Mouse (Mus musculus): Measurements from ENCODE around the gene Dchs1.
"Not testable (repeated sequence)": the region's sequence is repeated elsewhere in the genome, so short reads cannot be mapped to it uniquely, and the experiment has no call there.

The Dchs1 gene

DNA sequence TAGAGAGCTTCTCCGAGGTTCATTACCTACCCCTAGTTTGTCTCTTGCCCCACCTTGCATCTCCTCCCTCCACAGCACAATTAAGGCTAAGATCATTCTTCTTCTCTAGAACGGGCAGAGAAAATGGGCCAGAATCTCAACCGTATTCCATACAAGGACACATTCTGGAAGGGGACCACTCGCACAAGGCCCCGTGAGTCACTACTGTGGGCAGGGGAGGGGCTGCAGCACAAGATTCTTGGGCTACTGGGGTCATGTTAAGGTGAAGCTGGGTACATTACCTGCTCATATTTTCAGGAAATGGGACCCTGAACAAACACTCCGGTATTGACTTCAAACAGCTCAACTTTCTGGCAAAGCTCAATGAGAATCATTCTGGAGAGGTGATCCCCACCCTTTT is 46.6 kb downstream of the Dchs1 start:
- no peak for DNase-seq

DNA sequence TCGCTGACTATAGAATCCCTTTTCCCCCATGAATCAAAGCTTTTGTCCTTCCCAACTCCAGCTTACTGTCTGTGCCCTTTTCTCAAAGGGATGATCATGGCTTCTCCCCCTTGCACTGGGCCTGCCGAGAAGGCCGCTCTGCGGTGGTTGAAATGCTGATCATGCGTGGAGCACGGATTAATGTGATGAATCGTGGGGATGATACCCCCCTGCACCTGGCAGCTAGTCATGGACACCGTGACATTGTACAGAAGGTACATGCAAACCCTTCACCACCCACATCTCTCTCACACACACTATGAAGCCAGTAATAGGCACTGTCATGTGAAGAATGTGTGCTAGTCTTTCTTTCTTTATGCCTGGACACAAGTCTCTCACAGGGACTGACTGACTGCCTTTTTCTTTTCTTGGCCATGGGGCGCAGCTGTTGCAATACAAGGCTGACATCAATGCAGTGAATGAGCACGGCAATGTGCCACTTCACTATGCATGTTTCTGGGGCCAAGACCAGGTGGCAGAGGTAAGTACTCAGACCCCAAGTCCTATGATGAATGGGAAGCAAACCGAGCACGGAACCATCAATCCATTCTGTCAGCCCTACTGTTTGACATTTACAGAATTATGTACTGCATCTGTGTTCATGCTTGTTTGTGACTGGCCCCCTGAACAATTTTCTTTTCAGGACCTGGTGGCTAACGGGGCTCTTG is 47.2 kb downstream of the Dchs1 start:
- no peak for DNase-seq

DNA sequence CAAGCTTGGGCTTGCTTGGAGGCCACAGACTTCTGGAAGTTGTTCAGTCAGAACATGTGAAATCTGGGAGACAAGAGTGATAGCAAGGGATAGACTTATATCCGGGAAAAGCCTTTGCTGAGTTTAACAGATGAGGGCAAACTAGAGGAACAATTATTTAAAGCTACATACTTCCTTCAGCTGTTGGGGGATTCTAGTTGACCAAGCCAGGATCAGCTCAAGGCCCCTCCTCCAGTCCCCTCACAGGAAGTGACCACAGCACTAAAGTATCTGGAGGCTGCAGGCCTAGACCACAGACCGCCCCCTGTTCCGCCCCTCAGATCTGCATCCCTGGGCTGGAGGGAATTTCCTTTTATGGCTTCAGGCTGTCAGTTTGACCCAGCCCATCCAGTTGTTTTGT is 48.5 kb downstream of the Dchs1 start:
- DNase-seq: no peak

DNA sequence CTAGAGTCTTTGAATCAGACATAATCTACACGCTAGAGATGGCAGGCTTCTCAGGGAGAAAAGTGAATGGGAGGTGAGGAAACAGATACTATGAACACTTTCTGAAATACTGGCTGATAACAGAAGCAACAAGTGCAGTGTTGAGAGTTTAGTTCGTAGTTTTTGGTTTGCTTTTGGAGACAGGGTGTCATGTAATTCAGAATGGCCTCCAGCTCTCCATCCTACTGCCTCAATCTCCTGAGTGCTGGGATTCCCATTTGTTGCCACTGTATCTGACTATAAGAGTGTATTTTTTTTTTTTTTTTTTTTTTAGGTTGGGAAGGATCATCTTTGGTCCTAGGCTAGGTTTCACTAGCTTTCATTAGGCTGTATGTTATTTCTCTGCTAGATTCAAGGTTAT is 49.2 kb downstream of the Dchs1 start:
- DNase-seq: no peak

DNA sequence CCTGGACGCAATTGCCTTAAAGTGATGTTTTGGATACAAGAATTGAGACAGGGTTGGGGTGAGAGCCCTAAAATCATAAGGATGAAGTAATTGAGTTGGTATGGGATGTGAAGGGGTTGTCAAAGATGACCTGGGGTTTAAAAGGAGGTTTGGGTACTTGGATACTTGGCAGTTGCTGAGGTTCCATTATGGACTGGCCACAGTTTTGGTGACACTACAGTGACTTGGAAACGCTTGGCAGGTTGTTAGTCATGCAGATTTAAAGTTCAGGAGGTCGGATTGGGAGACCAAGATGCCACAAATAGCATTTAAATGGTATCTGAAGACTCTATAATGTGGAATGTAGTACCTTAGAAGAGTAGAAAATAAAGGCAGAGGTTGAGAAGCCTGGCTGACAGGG is 49.8 kb downstream of the Dchs1 start:
- peak; percentile 31 for DNase-seq

DNA sequence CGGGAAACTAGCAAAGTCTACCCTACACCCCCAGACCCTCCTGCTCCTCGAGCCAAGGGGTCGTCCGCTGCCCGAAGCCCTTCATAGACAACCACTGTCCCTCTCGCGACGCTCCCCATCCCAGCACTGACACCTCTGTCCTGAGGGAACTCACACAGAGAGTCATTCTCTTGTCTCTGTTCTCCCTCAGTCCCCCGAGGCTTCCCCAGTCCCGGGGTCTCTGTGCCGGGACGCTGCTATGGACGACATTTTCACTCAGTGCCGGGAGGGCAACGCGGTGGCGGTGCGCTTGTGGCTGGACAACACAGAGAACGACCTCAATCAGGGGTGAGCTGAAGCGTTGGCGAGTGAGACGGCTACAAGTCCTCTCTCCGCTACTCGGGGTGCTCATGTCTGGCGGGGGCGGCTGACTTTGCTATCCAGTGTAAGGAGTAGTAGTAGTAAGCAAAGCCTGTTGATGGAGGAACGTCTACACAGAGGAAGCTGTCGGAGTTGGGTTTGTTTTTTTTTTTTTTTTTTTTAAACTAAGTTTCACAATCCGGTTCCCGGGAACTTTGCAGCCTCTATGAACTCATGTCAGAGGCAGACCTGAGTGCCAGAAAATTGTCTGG is 50.4 kb downstream of the Dchs1 start, which contains the start of gene Rrp8:
Rrp8 (minus strand) TSS at position 475 of the 611 bp plus-strand sequence.
- DNase-seq: peak; percentile 51

DNA sequence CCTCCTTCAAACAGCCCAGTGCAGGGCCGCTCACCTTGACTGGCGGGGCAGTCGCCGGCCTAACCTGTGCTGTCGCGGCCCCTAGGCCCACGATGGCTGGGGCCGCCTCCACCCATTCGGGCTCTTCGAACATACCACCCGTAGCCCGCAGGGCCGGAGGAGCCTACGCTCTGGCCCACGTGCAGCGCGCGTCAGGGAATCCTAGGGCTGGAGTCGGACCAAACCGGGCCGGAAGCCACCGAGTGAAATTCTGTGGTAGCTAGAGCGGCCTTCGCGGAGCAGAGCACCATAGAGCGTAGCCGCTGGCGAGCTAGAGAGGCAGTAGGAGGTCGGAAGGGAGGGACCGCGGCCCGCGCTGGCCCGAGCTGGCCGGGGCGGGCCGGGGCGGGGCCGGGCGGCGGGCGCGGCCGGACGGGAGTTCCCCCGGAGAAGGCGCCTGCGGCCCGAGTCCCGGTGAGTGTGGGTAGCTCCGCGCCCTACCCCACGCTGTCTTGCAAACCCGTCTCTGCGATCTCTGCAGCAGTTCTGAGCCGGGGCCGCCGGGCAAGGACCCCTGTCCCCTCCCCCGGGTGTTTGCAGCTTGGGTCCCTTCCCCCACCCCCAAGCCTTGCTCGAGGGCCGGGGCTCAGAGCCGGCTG is 51.1 kb downstream of the Dchs1 start, which contains the start of gene Ilk:
Ilk (plus strand) TSS at position 329 of the 638 bp plus-strand sequence.
- peak; percentile 93 for DNase-seq

DNA sequence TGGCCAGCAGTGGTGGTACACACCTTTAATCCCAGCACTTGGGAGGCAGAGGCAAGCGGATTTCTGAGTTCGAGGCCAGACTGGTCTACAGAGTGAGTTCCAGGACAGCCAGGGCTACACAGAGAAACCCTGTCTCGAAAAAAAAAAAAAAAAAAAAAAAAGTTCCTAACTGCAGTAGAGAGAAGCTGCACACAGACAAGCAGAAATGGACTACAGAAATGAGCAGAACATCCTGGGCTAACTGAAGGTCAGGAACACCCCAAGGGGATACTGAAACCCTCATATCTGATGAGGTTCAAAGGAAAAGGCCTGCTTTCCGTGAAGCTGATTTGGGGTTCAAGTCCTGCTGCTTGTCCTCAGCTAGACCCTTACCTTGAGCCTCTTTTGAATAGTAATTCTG is 52.0 kb downstream of the Dchs1 start:
- not testable (repeated sequence) for DNase-seq

DNA sequence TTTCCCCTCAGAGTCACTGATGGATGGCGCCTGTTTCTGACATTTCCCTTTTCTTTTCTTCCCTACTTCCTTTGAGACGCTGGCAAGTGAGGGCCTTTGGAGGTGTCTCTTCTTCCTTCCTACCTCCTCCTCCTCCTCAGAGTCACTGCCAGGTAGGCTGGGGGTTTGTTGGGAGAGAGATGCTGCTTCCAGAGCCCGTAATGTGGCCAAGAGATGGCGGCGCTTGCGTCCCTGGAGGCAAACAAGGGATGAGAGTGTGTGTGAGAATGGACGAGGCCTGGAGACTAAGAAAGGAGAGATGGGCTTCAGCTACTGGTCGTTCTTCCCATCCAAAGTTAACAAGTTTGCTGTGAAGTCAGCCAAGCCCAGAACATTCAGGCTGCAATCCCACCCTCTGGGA is 52.6 kb downstream of the Dchs1 start:
- DNase-seq: peak; percentile 23

DNA sequence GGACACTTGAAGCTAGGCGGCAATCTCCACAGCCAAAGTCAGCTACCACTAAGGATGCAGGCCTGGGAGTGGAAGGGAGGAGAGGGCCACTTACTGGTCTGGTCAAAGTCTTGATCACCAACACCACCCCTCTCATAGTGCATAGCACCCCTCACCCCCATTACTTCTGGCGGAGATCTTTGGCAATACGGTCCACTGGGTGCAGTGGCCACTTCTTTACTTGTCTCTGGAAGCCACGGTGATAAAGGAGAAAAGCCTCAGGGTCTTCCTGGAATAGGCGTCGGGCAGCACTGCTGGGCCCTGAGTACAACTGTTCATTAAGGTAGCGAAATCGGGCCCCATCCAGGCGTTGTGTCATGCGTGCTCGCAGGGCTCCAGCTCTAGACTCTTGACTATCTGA is 53.6 kb downstream of the Dchs1 start:
- DNase-seq: peak; percentile 21

DNA sequence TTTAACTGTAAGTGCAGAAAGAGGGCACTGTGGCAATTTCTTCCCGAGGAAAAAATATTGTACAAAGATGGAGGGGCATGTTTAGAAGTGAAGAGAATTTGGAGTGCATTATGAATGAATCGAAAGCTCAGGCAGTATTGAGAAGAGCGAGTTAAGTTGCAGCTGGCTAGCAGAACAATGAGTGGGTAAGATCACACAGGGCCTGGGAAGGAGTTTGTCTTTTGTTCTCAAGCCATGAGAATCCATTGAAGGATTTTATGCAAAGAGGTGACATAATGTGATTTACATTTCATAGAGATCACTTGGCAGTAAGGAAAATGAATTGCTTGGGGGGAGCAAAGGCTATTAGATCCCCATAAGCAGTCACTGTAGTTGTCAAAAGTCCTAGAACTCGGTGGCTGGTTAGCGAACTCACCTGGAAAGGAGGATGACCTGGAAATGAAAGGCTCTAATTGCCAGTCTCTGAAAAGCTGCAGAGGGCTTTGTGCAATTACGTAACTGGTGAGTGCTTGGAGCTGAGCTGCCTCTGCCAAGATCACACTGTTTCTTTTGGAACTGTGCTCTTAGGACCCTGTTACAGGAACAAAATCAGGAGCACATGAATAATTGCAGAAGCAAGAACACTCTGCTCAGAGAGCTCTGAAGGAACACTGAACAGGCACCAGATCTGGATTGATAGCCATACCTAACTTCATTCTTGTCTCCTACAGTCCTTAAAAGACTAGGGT is 58.6 kb downstream of the Dchs1 start:
- DNase-seq: peak; percentile 39

DNA sequence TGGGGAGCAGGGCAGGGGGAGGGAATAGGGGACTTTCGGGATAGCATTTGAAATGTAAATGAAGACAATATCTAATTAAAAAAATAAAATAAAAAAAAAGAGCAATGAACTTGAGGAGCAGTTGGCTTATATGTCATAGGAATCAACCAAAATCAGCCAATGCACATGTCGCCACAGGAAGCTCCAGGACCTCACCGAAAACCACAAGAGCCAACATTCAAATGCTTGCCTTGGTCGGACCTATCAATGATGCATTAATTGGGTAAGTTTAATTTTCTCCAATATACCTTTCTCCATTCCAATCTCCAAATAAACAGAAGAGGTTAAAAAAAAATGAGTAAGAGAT is 60.5 kb downstream of the Dchs1 start:
- no peak for DNase-seq

DNA sequence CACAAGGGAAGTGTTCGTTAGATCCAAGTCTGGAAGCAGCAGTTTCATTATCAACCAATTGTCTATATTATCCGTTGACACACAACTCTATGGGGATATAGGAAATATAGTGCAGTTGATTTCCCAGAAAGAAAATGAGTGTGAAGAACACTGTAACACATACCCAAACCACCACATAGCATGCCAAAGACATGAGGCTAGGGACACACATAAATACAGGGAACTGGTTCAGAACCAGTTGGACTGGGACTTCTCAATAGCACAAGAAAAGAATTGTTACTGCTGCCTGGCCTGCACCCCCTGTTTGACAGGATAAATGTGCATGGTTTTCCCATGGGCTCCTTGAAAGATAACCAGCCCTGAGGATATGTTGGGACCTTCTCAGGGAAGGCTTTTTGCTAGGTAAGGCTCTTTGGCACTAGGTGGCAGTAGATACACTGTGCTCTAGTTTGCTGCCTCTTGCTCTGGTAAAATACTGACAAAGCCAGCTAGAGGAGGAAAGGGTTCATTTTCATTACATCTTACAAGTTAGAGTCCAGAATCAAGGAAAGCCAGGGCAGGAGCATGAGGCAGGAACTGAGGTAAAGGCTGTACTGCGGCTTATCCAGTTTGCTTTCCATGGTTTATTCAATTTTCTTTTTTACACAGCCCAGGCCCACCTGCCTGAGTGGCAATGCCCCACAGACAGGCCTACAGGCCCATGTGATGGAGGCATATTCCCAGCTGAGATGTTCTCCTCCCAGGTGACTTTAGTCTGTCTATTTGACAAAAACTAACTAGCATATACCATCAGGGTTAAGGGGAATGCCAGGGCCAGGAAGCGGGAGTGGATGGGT is 61.1 kb downstream of the Dchs1 start:
- peak; percentile 82 for DNase-seq

DNA sequence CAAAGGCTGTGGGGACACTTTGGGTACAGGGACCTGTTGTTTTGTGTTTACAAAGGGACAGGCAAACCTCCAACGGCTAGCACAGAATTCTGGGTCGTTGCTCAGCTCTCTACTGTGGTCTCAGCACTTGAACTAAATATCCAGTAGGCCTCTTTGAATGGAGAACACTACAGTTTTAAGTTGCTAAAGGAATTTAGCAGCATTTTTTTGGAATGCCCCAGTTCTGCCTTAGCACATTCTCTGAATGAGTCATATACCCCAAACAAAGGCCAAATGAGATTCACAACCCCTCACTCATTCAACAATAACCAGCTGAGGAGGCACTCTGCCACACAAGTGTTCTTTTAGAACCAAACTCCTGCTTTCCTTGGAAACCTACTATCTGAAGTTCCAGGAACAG is 65.5 kb downstream of the Dchs1 start:
- no peak for DNase-seq

DNA sequence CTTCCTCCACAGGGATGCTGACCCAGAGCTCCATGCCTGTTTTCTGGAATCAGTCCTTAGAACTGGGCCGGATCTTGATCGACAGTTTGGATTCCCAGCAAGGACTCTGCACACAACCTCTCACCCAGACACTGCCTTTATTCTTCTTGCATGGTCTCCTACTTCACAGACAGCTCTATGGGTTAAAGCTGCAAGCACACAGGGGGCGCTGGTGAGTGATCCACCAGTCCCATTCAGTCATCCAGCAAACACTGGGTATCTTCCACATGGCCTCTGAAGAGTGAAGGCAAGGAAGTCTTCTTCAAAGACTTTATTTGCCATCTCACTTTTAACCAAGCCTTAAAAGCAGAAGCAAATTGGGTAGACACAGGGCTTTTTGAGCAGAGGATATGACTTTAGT is 72.1 kb downstream of the Dchs1 start:
- DNase-seq: no peak

DNA sequence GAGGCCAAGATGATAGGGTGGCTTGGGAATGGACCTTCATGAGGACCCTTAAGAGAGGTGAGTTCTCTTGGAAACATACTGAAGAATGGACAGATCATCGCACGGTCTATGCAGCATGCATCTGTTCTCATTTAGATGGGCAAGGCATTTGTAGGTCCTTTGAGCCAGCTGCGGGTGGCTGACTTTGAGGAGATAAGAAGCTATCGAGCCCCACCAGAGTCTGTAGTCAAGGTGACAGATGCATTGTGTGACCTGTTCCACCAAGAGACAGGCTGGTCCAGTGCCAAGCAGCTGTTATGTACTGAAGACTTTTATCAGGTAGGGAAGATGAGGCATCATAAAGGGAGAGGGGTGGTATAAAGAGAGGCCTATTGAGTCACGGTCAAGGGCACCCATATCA is 78.7 kb downstream of the Dchs1 start:
- DNase-seq: no peak

DNA sequence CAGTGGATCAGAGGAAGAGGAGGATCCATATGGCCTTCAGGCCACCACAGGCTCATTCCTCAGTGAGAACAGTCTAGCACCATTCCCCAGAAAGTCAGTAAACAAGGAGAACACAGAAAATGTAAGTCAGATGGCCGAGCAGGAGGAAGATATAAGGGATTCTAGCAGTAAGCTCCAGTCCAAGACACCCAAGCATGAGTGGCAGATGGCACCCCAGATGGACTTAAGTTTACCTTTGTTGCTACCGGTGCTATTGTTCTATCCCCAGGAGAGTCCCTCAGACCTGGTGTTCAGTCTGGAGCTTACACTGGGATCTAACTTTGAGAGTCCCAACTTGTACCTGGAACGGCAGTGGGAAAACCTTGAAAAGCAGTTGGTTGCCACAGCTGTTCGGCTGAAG is 83.6 kb downstream of the Dchs1 start:
- DNase-seq: peak; percentile 63

DNA sequence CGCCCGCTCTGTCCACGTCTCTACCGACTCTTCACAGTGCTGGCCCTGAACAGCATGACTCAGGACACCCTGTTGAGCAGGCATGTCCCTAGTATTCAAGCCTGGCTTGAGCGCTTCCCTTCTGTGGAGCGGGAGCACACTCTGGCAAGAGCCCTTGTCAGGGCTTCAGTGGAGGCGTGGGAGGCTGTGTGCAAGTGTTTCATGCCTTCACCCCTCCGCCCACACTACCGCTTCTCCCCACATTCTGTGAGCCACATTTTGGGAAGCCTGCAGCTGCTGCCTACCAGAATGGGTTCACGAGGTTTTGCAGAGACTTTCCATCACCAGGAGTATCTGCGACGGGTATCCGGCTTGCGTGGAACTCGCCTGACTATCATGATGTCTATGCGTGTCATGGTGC is 84.3 kb downstream of the Dchs1 start:
- peak; percentile 12 for DNase-seq

Measured in cerebellum, adult 9-10 months (tissue).